Mouse (Mus musculus) embryonic stem cell, embryonic (primary cell): ENCODE measurements at regions not wholly inside any gene's neighbourhood (a gene's known extent, or its start where the extent isn't known, plus 50 kb on each side); places are given as distances from the start of the nearest gene placed in this dataset.

Experiments used
- CTCF ChIA-PET, 4 experiments: fragments of 300-600 bp in 2 of 4; fragments of 350-600 bp in 2 of 4; sonication (Branson Sonifier 250); formaldehyde crosslinking; loops; one replicate each; lab custom pipeline; 2022; ENCODE audit warnings: inconsistent platforms in 2 of 4; lab: Charles Lee
- POLR2A ChIA-PET, 4 experiments: fragments of 300-600 bp in 2 of 4; fragments of 350-600 bp in 2 of 4; sonication (Branson Sonifier 250); formaldehyde crosslinking; loops; one replicate each; lab custom pipeline; 2022; ENCODE audit warnings: antibody characterized with exemption in 4 of 4, inconsistent platforms in 1 of 4; lab: Charles Lee

DNA sequence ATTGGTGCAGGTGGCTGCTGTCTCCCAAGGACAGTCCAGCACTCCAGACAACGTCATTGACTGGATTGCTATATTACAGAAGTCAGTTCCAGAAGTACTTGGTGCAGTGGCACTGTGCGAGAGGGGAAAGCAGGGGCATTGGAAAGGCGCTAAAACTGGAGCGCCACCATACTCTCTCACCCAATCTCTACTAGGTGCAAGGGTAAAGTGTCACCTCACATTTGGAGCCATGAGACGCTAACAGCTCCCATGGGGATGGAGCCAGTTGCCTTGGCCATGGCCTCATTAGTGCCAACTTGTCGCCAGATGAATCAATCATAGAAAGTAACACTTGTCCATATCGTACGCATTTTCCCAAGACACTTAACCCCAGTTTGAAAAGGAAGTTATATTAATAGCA, 1617.2 kb upstream of the Gulo start:
- ChIA-PET POLR2A (no interaction called here), CTCF (no interaction called here)

DNA sequence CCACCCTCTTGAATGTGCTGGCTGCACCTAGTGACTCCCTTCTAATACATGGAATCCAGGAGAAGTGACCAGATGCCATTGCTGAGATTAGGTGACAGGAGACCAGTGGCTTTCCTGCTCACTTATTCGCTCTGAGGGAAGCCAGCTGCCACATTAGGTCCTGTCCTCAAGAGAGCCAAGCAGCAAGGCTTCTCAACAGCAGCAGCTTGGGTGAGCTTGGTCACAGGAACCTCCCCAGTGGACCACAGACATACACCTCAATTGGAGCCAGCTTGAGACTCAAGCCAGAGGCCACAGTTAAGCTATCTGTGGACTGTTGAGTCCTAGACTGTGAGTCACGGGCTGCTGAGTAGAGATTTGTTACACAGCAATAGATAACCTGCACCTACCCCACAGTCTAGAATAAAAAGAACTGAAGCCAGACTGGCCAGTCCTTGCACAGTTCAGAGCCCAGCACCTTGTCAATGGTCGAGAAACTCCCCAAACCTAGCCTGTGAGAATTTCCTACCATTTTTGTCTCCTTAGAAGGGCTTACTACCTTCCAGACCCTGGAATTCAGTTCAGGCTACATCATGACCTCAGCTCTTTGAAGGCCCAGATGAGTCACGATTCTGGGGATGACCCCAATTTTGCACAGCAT, 1615.0 kb upstream of the Gulo start:
- ChIA-PET POLR2A (interaction anchor here in 1 of 4 experiments (0.6 kb wide), 1 partner anchor 439 kb away, joined by 4 read pairs; no protein-coding TSS in a partner anchor), CTCF (interaction anchor here in 1 of 4 experiments (0.6 kb wide), 1 partner anchor 593 kb away, joined by 4 read pairs; no protein-coding TSS in a partner anchor)

DNA sequence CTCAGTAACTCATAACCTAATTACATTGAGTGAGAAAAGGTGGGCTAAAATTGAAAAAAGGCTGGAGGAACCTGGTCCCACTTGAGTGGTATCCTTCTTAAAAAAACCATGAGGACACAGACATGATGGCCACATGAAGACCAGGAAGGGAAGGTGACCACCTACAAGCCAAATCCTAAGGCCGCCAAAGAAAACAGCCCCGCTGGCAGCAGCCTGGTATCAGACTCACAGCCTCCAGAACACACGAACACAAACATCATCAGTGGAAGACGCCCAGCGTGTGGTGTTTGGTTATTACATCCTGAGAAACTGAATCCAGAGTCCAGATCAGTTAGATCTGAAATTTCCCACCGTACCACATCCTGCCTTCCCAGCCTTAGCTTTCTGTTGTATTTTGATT, 1613.9 kb upstream of the Gulo start:
- POLR2A ChIA-PET: no interaction called here

DNA sequence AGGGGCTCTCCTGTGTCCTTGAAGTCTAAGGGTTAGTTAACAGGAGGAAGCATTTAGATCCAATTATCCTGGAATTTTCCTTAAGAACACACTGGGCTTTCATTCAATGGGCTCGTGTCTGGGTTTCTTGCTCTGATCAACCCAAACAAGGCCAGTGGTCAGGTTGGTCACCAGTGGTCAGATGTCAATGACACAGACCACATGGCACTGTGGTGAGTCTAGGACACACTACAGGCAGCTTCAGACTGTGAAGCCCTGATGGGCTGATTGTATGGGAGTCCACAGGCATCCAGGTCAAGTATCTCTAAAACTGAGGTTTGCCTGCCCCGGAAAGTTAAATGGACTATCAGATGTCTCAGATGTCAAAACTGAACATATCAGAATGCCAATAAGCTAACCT, 1612.5 kb upstream of the Gulo start:
- ChIA-PET CTCF (interaction anchor here in 3 of 4 experiments (0.7 to 1.6 kb wide), 8 partner anchors 13 to 409 kb away, joined by 3 to 14 read pairs (median 3); no protein-coding TSS in a partner anchor), POLR2A (interaction anchor here in 2 of 4 experiments (0.5 to 0.6 kb wide), 2 partner anchors 1405 to 1414 kb away, joined by 3 to 4 read pairs; no protein-coding TSS in a partner anchor)

More for the DNA sequence above, 1613.9 kb upstream of the Gulo start:
- CTCF ChIA-PET: no interaction called here

- ChIA-PET CTCF (interaction anchor here in 3 of 4 experiments (0.6 to 1.6 kb wide), 12 partner anchors 13 to 409 kb away, joined by 3 to 14 read pairs (median 3); no protein-coding TSS in a partner anchor), POLR2A (interaction anchor here in 1 of 4 experiments (0.6 kb wide), 1 partner anchor 1406 kb away, joined by 3 read pairs; no protein-coding TSS in a partner anchor)
Measured at GRCm38 (mm10) chr14:67620854-67621476, 1612.0 kb upstream of the Gulo start.

GRCm38 (mm10) chr14:67619571-67619970, 1610.6 kb upstream of the Gulo start:
- CTCF ChIA-PET: interaction anchor here in 1 of 4 experiments (0.6 kb wide), 1 partner anchor 143 kb away, joined by 4 read pairs; no protein-coding TSS in a partner anchor
- POLR2A ChIA-PET: interaction anchor here in 1 of 4 experiments (0.6 kb wide), 1 partner anchor 140 kb away, joined by 3 read pairs; no protein-coding TSS in a partner anchor

DNA sequence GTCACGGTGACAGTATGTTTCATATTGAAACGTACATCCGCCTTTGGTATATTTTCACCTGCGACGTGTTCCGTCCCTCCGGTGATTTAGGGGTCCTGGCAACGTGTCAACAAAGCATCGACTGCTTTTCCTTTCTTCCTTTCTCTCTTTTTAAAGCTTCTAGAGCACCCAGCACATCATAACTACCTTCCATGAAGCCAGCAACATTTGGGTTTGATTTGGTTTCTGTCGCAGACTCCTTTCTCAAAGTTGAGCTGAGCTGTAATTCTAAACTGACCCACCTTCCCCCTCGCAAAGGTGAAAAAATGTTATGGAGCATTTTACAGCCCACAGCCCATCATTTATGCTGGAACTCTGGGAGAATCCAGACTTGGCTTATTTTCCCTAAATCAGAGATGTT, 1605.4 kb upstream of the Gulo start:
- CTCF ChIA-PET: interaction anchor here in 2 of 4 experiments (0.6 kb wide), 3 partner anchors 57 to 664 kb away, joined by 3 read pairs; no protein-coding TSS in a partner anchor
- POLR2A ChIA-PET: interaction anchor here in 2 of 4 experiments (0.6 to 0.8 kb wide), 2 partner anchors 368 to 395 kb away, joined by 3 read pairs; no protein-coding TSS in a partner anchor

GRCm38 (mm10) chr14:67613691-67614090, 1604.7 kb upstream of the Gulo start:
- POLR2A ChIA-PET: interaction anchor here in 2 of 4 experiments (0.6 to 0.8 kb wide), 2 partner anchors 368 to 394 kb away, joined by 3 read pairs; no protein-coding TSS in a partner anchor
- CTCF ChIA-PET: interaction anchor here in 3 of 4 experiments (0.6 kb wide), 4 partner anchors 19 to 663 kb away, joined by 3 to 4 read pairs (median 3); no protein-coding TSS in a partner anchor

DNA sequence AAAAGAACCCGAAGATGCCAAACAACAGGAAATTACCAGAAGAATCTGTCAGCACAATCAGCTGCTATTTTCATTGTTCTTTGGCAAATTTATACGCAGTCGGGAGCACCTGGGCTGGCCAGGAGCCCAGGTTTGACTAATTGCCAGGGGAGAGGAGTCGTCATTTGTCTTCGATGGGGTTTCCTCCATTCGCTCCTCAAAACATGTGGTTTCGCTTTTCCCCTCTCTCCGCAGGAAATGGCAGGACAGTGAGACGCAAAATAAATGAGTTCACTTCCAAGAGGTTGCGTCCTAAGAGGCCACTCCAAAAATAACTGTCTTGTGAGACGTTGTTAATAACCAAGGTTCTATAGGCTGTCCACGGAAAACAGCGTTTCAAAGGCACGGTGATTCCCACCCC, 1604.2 kb upstream of the Gulo start:
- POLR2A ChIA-PET: no interaction called here
- CTCF ChIA-PET: interaction anchor here in 2 of 4 experiments (0.6 kb wide), 2 partner anchors 56 to 333 kb away, joined by 3 to 4 read pairs; no protein-coding TSS in a partner anchor

DNA sequence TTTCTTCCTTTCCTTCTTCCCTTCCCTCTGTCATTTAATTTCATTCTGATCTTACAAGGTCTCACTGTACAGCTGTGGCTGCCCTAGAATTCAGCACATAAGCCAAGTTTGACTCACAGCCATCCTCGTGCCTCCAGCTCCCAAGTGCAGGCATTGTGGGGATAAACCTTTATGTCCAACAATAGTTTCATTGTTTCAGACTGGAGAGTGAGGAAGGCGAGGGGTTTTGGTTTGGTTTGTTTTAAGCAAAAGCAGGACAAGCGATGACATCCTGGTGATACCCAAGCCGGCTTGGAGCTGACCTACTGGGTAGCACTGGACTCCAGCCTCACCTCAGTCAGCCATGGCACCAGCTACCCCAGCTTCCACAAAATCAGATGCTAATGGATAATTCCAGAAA, 1603.5 kb upstream of the Gulo start:
- ChIA-PET CTCF (interaction anchor here in 1 of 4 experiments (0.6 kb wide), 1 partner anchor 55 kb away, joined by 3 read pairs; no protein-coding TSS in a partner anchor), POLR2A (no interaction called here)

GRCm38 (mm10) chr14:67608262-67608661, 1599.3 kb upstream of the Gulo start:
- ChIA-PET POLR2A (interaction anchor here in 2 of 4 experiments (0.6 to 1.0 kb wide), 3 partner anchors 8 to 396 kb away, joined by 3 to 10 read pairs (median 3); no protein-coding TSS in a partner anchor), CTCF (interaction anchor here in 2 of 4 experiments (0.7 to 1.8 kb wide), 3 partner anchors 12 to 396 kb away, joined by 3 to 9 read pairs (median 3); no protein-coding TSS in a partner anchor)

DNA sequence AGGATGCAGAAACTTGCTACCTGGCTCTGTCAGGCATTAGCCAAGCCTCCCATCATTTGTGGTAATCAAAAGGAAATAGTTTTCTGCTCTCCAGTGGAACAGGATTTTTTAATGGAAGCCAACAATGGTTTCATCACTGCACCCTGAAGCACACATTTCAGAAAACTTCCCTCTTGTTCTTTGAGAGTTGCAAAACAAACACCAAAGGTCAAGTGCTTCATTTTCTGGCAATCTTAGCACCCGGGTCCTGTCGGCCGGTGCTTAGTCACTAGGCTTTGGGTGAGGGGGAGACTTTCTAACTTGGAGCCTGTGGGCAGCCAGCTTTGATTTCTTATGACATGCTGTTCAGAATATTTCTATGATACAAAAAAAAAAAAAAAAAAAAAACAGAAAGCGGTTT, 1594.0 kb upstream of the Gulo start:
- POLR2A ChIA-PET: interaction anchor here in 2 of 4 experiments (0.5 to 0.6 kb wide), 3 partner anchors 302 to 1655 kb away, joined by 3 read pairs; no protein-coding TSS in a partner anchor
- CTCF ChIA-PET: interaction anchor here in 2 of 4 experiments (0.6 kb wide), 2 partner anchors 24 to 371 kb away, joined by 3 to 5 read pairs; no protein-coding TSS in a partner anchor

DNA sequence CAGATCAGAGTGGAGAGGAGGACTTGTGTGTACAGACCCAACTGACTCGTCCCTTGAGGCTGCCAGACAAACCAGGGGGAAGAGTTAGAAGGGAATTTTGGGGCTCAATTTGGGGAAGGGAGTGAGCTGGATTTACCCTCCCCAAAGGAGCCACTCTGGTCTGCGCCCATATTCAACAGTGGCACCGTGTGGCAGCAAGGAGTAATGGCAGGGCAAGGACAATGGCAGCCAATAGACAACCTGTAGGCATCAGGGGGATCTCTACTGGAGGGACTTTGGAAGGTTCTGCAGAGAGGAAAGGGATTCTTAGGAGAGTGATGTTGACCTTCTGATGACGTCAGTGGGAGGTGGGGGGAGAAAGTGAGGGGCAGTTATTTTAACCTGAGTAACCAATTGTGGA, 1590.7 kb upstream of the Gulo start:
- ChIA-PET CTCF (interaction anchor here in 1 of 4 experiments (0.5 to 1.1 kb wide), 3 partner anchors 21 to 387 kb away, joined by 3 read pairs; no protein-coding TSS in a partner anchor), POLR2A (interaction anchor here in 1 of 4 experiments (0.7 kb wide), 1 partner anchor 334 kb away, joined by 3 read pairs; no protein-coding TSS in a partner anchor)

DNA sequence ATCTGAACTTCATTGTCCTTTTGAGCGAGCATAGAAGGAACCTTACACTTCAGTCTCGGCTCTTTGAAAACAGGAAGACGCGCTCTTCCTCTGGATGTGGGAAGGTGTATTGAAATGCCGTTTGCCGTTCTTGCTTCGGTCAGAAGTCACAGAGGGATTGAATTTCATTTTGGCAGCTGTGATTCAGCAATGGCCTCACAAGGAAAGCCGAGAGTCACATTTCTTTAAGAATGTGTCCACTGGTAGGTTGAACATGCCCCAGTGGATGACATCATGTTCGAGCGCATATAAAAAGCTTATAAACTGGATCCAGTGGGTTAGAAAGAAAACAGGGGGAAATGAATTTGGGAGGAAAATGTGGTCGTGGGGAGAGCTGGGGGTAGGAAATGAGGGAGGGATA, 1579.6 kb upstream of the Gulo start:
- POLR2A ChIA-PET: no interaction called here

DNA sequence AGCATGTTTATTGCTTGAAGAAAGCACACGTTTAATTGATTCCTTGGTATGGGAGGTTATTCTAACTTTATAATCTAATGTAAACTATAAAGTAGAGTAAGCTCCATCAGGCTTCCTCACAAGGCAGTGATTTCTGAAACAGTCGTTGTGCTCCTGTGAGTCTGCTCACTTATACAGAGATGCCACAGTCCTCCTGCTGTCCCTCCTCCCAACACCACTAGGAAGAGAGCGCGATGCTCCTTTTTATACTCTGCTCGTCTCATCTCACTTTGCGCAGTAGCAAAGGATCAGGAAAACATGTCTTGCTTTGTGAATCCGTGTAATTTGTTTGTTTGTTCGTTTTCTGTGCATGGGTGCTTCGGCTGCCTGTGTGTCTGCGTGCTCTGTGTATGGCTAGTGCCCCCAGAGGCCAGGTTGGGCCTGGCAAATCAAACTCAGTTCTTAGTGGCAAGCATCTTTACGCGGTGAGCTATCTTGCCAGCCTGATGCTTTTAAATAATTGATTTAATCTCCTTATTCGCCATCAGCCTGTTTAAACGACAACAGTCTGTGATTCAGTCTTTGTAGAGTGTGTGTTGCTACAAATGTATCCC, 1575.5 kb upstream of the Gulo start:
- ChIA-PET POLR2A (no interaction called here), CTCF (interaction anchor here in 2 of 4 experiments (0.6 kb wide), 2 partner anchors 9 to 176 kb away, joined by 3 read pairs; no protein-coding TSS in a partner anchor)

More for the DNA sequence above, 1579.6 kb upstream of the Gulo start:
- CTCF ChIA-PET: interaction anchor here in 1 of 4 experiments (0.7 kb wide), 1 partner anchor 30 kb away, joined by 5 read pairs; no protein-coding TSS in a partner anchor

DNA sequence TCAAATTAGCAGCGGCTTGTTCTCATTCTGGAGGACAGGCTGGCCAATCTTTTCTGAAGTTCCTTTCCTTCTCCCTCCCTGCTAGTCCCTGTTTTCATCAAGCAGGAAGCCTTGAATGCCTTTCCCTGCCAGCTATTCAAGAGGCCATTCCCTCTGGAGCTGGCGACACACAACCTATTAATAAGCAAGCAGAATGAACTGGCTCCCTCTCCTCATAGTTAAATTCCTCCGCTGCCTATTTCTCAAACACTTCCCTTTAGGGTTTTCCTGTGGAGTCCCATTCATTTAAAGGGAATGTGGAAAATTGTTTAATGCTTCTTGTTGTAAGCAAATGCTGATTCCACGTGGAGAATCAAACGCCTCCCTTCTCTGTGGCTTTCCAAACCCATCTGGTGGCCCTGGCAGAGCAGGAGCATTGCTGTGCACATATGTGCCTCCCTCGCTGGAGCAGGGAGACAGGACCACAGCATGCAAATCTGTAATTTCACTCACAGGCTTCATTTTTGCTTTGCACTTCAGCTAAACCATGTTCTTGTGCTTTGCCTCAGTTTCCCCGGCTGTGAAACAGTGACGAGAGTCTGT, 1573.3 kb upstream of the Gulo start:
- CTCF ChIA-PET: no interaction called here
- POLR2A ChIA-PET: no interaction called here

GRCm38 (mm10) chr14:67574346-67574949, 1565.4 kb upstream of the Gulo start:
- ChIA-PET POLR2A (no interaction called here), CTCF (interaction anchor here in 1 of 4 experiments (0.6 kb wide), 1 partner anchor 346 kb away, joined by 3 read pairs; no protein-coding TSS in a partner anchor)
